Mouse (Mus musculus) stomach, postnatal 0 days (tissue): ENCODE data around the gene Timm50.

Source experiments
- CTCF ChIP-seq: IDR thresholded peaks from 2 replicates; pipeline ENCODE4 v1.5.1; 2016; ENCODE audit warnings: antibody characterized with exemption, low read depth, mild to moderate bottlenecking, moderate library complexity
- EP300 ChIP-seq: optimal IDR thresholded peaks from 2 replicates; pipeline ENCODE3; 2016; ENCODE audit warnings: antibody characterized with exemption

- TF ChIP-seq CTCF (no peak), EP300 (no peak)
These were observed 29.5 kb upstream of the Timm50 start for GRCm38 (mm10) chr7:28341381-28341780.
